Mouse (Mus musculus): ENCODE results near the gene Ralbp1. TPM values are rescaled to one million over a fixed set of nuclear protein-coding genes. Genes with fewer than 3 reads are reported as not detected.

Gene Ralbp1
- total and polyA plus RNA-seq, 2 experiments from 2014 or later: 40.7 to 47.7 TPM

DNA sequence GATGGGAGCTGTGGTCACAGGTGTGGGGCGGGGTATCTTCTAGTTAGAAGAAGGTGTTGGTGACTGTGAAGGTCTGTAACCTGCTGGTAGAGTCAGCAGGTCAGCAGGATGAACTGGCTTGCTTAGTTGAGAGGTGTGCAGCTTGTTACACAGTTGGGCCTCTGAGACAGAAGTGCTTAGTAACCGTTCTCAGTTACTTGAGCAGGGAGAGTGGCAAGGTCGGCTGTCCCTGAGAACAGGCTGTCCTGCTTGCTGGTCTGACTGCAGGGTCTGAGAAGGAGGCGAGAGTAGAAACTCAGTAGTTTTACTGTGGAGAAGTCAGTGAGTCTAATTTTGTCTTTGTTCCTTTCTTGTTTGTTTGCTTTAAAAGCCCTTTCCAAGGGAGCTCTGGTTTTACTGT, 79.6 kb downstream of the Ralbp1 start:
- no peak for TF ChIP-seq CTCF (IDR thresholded peaks at IDR 0.05; ENCODE audit: low read depth)
- no peak overlapping the region for H3K4me3 ChIP-seq (ENCODE audit: low read depth, low read length)
- no peak overlapping the region for H3K27ac ChIP-seq (ENCODE audit: low read depth, low read length)
- 80% methylated on average over 4 of the region's 4 CpGs for WGBS
- no peaks in the 10 kb centered on the region for H3K27me3 ChIP-seq (ENCODE audit: insufficient read depth, low read length)
- no peaks in the 10 kb centered on the region for H3K4me1 ChIP-seq (ENCODE audit: insufficient read depth)
- no peak for DNase-seq
- no peak overlapping the region for H3K9ac ChIP-seq
- no peak for ATAC-seq
- no peaks in the 10 kb centered on the region for H3K9me3 ChIP-seq (ENCODE audit: low read length)
- H3K4me2 ChIP-seq (ENCODE audit: low read depth): no peak overlapping the region
- H3K36me3 ChIP-seq (ENCODE audit: insufficient read depth): peaks cover 2% of the 10 kb centered on the region; the same call in 1 of the 2 replicates

GRCm38 (mm10) chr17:65802026-65802425, 83.6 kb downstream of the Ralbp1 start:
- H3K4me3 ChIP-seq (ENCODE audit: low read depth, low read length): no peak overlapping the region
- no peaks in the 10 kb centered on the region for H3K4me1 ChIP-seq (ENCODE audit: insufficient read depth)
- WGBS: 77% methylated on average over 4 of the region's 4 CpGs
- ATAC-seq (no peak), DNase-seq (no peak)
- H3K36me3 ChIP-seq (ENCODE audit: insufficient read depth): no peaks in the 10 kb centered on the region; the same call in 1 of the 2 replicates
- no peak for TF ChIP-seq CTCF (IDR thresholded peaks at IDR 0.05; ENCODE audit: low read depth)
- no peak overlapping the region for H3K4me2 ChIP-seq (ENCODE audit: low read depth)
- H3K27me3 ChIP-seq (ENCODE audit: insufficient read depth, low read length): no peaks in the 10 kb centered on the region
- no peak overlapping the region for H3K9ac ChIP-seq
- no peak overlapping the region for H3K27ac ChIP-seq (ENCODE audit: low read depth, low read length)
- H3K9me3 ChIP-seq (ENCODE audit: low read length): no peaks in the 10 kb centered on the region

GRCm38 (mm10) chr17:65800451-65800850, 85.1 kb downstream of the Ralbp1 start:
- no peaks in the 10 kb centered on the region; the same call in 1 of the 2 replicates for H3K36me3 ChIP-seq (ENCODE audit: insufficient read depth)
- 0 out of 2 replicates have a peak, but pooled peaks have one; percentile 6 for ATAC-seq
- 79% methylated on average over 6 of the region's 6 CpGs for WGBS
- H3K4me1 ChIP-seq (ENCODE audit: insufficient read depth): no peaks in the 10 kb centered on the region
- no peak for TF ChIP-seq CTCF (IDR thresholded peaks at IDR 0.05; ENCODE audit: low read depth)
- H3K4me2 ChIP-seq (ENCODE audit: low read depth): no peak overlapping the region
- no peak overlapping the region for H3K9ac ChIP-seq
- no peak for DNase-seq
- no peaks in the 10 kb centered on the region for H3K9me3 ChIP-seq (ENCODE audit: low read length)
- H3K27me3 ChIP-seq (ENCODE audit: insufficient read depth, low read length): no peaks in the 10 kb centered on the region
- H3K27ac ChIP-seq (ENCODE audit: low read depth, low read length): no peak overlapping the region
- no peak overlapping the region for H3K4me3 ChIP-seq (ENCODE audit: low read depth, low read length)

GRCm38 (mm10) chr17:65799353-65799752, 86.2 kb downstream of the Ralbp1 start:
- no peak overlapping the region for H3K4me3 ChIP-seq (ENCODE audit: low read depth, low read length)
- no peaks in the 10 kb centered on the region for H3K4me1 ChIP-seq (ENCODE audit: insufficient read depth)
- no peak for DNase-seq
- H3K9ac ChIP-seq: no peak overlapping the region
- no peaks in the 10 kb centered on the region for H3K27me3 ChIP-seq (ENCODE audit: insufficient read depth, low read length)
- no peaks in the 10 kb centered on the region for H3K9me3 ChIP-seq (ENCODE audit: low read length)
- no peak for ATAC-seq
- 89% methylated on average over 1 of the region's 1 CpGs for WGBS
- H3K27ac ChIP-seq (ENCODE audit: low read depth, low read length): no peak overlapping the region
- no peak overlapping the region for H3K4me2 ChIP-seq (ENCODE audit: low read depth)
- no peaks in the 10 kb centered on the region; the same call in 1 of the 2 replicates for H3K36me3 ChIP-seq (ENCODE audit: insufficient read depth)
- TF ChIP-seq CTCF (IDR thresholded peaks at IDR 0.05; ENCODE audit: low read depth): no peak

- 75% methylated on average over 4 of the region's 4 CpGs for WGBS
- Histone ChIP-seq H3K27ac (ENCODE audit: low read depth, low read length) (no peak overlapping the region), H3K27me3 (ENCODE audit: insufficient read depth, low read length) (no peaks in the 10 kb centered on the region), H3K36me3 (ENCODE audit: insufficient read depth) (no peaks in the 10 kb centered on the region; the same call in 1 of the 2 replicates), H3K9ac (no peak overlapping the region), H3K9me3 (ENCODE audit: low read length) (no peaks in the 10 kb centered on the region), H3K4me3 (ENCODE audit: low read depth, low read length) (no peak overlapping the region), H3K4me2 (ENCODE audit: low read depth) (no peak overlapping the region), H3K4me1 (ENCODE audit: insufficient read depth) (no peaks in the 10 kb centered on the region)
- TF ChIP-seq CTCF (IDR thresholded peaks at IDR 0.05; ENCODE audit: low read depth): no peak
- DNase-seq (no peak), ATAC-seq (no peak)
These were observed 87.2 kb downstream of the Ralbp1 start for GRCm38 (mm10) chr17:65798446-65798845.

Other genes with a start within 250 kb of the Ralbp1 start
- gene Txndc2, start 243.6 kb downstream of the Ralbp1 start, total RNA-seq (2014; rRNA removed): 0.19 TPM in 1 of 2 replicates, not detected in the other
- not detected in 2 replicates for gene Txndc2, start 243.6 kb downstream of the Ralbp1 start, polyA plus RNA-seq (2015; fragmentation: Nextera tagmentation; extraction: Ambion mirVana)
- 92.8 and 110 TPM in 2 replicates for gene Rab31, start 113.0 kb downstream of the Ralbp1 start, total RNA-seq (2014; rRNA removed)
- 74.0 and 79.3 TPM in 2 replicates for gene Rab31, start 113.0 kb downstream of the Ralbp1 start, polyA plus RNA-seq (2015; fragmentation: Nextera tagmentation; extraction: Ambion mirVana)
- 51.0 and 59.2 TPM in 2 replicates for gene Ppp4r1, start 103.2 kb downstream of the Ralbp1 start, total RNA-seq (2014; rRNA removed)
- gene Ppp4r1, start 103.2 kb downstream of the Ralbp1 start, polyA plus RNA-seq (2015; fragmentation: Nextera tagmentation; extraction: Ambion mirVana): 20.7 and 28.7 TPM in 2 replicates
- gene Twsg1, start 65.4 kb upstream of the Ralbp1 start, total RNA-seq (2014; rRNA removed): 42.1 and 50.2 TPM in 2 replicates
- gene Twsg1, start 65.4 kb upstream of the Ralbp1 start, polyA plus RNA-seq (2015; fragmentation: Nextera tagmentation; extraction: Ambion mirVana): 38.1 and 46.1 TPM in 2 replicates
- 74.7 and 80.1 TPM in 2 replicates for gene Ankrd12, start 191.3 kb upstream of the Ralbp1 start, total RNA-seq (2014; rRNA removed)
- 147 and 207 TPM in 2 replicates for gene Ankrd12, start 191.3 kb upstream of the Ralbp1 start, polyA plus RNA-seq (2015; fragmentation: Nextera tagmentation; extraction: Ambion mirVana)
- 143 and 190 TPM in 2 replicates for gene Ndufv2, start 215.8 kb upstream of the Ralbp1 start, total RNA-seq (2014; rRNA removed)
- 432 and 524 TPM in 2 replicates for gene Ndufv2, start 215.8 kb upstream of the Ralbp1 start, polyA plus RNA-seq (2015; fragmentation: Nextera tagmentation; extraction: Ambion mirVana)
- gene Washc1, start 225.7 kb upstream of the Ralbp1 start, total RNA-seq (2014; rRNA removed): 53.0 and 54.6 TPM in 2 replicates
- 38.9 and 42.0 TPM in 2 replicates for gene Washc1, start 225.7 kb upstream of the Ralbp1 start, polyA plus RNA-seq (2015; fragmentation: Nextera tagmentation; extraction: Ambion mirVana)
- 5.6 and 5.7 TPM in 2 replicates for gene Ddx11, start 237.7 kb upstream of the Ralbp1 start, total RNA-seq (2014; rRNA removed)
- gene Ddx11, start 237.7 kb upstream of the Ralbp1 start, polyA plus RNA-seq (2015; fragmentation: Nextera tagmentation; extraction: Ambion mirVana): 1.4 and 2.3 TPM in 2 replicates